Mouse (Mus musculus): Measurements from ENCODE around the gene Axin2. TPM values are rescaled to one million over a fixed set of nuclear protein-coding genes. Genes with fewer than 3 reads are reported as not detected.
A peak's percentile ranks its signal among the peaks of the same experiment; 100 is the strongest.

Gene Axin2
- polyA plus RNA-seq, 1 experiment from 2014 or later = 7.2 TPM

DNA sequence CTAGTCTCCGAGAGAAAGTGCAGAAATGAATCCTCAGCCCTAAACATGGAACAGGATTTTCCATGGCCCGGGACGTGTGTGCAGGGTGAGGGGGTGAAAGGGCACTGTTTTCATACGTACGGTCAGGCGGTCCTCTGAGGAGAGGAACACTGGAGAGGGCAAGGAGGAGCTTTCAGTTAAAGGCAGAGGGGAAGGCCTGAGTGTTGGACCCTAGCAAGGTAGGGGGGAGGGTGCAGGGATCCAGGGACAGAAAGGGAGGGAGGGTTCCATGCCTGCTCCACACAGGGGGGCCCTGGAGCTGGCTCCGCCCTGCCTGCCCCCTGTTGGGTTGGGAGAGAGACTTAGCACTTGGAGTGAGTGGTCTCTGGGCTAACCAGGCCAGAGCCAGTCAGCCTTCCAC lies 28.4 kb downstream of the Axin2 start:
- H3K9me3 ChIP-seq (ENCODE audit: control insufficient read depth, low read length) = no peaks in the 10 kb centered on the region
- H3K27me3 ChIP-seq (replicated peaks; ENCODE audit: control insufficient read depth, insufficient read depth, low read length) = no peaks in the 10 kb centered on the region
- H3K4me3 ChIP-seq (ENCODE audit: low read length) = no peak overlapping the region
- H3K4me2 ChIP-seq (ENCODE audit: low read length) = no peak overlapping the region
- H3K9ac ChIP-seq (ENCODE audit: low read depth, low read length) = 0 out of 2 replicates have a peak overlapping the region, but pooled peaks have one; percentile 2
- H3K27ac ChIP-seq (ENCODE audit: low read depth, low read length) = peak overlapping the region; percentile 66
- H3K4me1 ChIP-seq (ENCODE audit: control insufficient read depth, insufficient read depth, low read depth, low read length) = peaks cover 16% of the 10 kb centered on the region
- peaks cover 34% of the 10 kb centered on the region for H3K36me3 ChIP-seq (ENCODE audit: control insufficient read depth, insufficient read depth, low read length)
- ATAC-seq = peak; percentile 49
- WGBS = 71% methylated on average over 7 of the region's 7 CpGs

DNA sequence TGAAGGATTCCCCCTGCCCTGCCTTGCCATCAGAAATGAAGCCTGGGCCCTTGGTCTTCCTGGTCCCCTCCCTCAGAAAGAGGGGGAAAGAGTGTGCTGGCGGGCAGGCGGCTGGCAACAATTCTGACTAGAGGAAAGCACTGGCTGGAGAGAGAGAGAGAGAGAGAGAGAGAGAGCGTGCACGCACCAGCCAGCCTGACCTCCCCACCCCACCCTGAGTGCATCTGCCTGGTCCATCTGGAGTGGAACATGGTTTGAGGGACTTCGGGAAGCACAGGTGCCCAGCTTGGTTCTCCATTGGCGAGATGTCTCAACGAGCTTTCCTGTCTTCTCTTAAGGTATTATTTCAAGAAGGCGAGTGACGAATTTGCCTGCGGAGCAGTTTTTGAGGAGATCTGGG lies 28.8 kb downstream of the Axin2 start:
- WGBS = 71% methylated on average over 10 of the region's 10 CpGs
- peaks cover 16% of the 10 kb centered on the region for H3K4me1 ChIP-seq (ENCODE audit: control insufficient read depth, insufficient read depth, low read depth, low read length)
- no peaks in the 10 kb centered on the region for H3K9me3 ChIP-seq (ENCODE audit: control insufficient read depth, low read length)
- no peaks in the 10 kb centered on the region for H3K27me3 ChIP-seq (replicated peaks; ENCODE audit: control insufficient read depth, insufficient read depth, low read length)
- H3K4me2 ChIP-seq (ENCODE audit: low read length) = no peak overlapping the region
- H3K4me3 ChIP-seq (ENCODE audit: low read length) = no peak overlapping the region
- H3K9ac ChIP-seq (ENCODE audit: low read depth, low read length) = no peak overlapping the region
- peak overlapping the region; percentile 66 for H3K27ac ChIP-seq (ENCODE audit: low read depth, low read length)
- peak; percentile 53 for ATAC-seq
- peaks cover 30% of the 10 kb centered on the region for H3K36me3 ChIP-seq (ENCODE audit: control insufficient read depth, insufficient read depth, low read length)

DNA sequence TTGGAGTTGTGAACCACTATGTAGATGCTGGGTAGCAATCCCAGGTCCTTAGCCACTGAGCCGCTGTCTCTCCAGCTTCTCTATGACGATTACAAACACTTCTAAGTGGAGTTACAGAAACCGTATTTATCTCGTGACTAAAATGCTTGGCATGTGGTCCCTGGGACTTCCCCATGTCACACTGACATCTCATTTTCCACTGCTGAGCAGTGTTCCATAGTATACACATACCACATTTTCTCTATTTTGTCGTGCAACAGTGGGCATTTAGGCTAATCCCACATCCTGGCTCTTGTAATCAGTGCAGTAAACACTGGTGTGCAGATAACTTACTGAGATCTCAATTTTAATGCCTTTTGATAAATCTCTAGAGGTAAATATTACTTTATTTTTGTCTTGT lies 32.2 kb downstream of the Axin2 start:
- H3K36me3 ChIP-seq (ENCODE audit: control insufficient read depth, insufficient read depth, low read length) = peaks cover 4% of the 10 kb centered on the region

DNA sequence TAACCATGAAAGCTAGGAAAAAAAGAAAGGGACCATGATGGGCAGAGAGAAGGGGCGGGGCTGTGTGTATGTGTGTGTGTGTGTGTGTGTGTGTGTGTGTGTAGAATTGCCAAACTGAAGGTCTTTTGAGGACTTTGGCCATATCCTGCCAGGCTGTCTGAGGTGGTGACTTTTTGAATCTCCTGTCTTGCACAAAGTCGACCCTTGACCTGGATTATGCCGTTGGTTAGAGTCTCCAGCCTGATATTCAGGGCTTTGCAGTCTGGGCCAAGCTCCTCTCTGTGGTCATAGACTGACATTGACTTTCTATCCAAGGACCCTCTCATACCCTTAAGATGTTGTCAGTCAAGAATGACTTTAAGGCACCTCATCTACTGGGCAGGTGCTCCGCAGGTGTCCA lies 35.8 kb downstream of the Axin2 start:
- H3K27me3 ChIP-seq (replicated peaks; ENCODE audit: control insufficient read depth, insufficient read depth, low read length) = no peaks in the 10 kb centered on the region
- WGBS = 88% methylated on average over 4 of the region's 4 CpGs
- ATAC-seq = no peak

More for the DNA sequence above, 32.2 kb downstream of the Axin2 start:
- 72% methylated on average over 5 of the region's 5 CpGs for WGBS
- Histone ChIP-seq H3K4me1 (ENCODE audit: control insufficient read depth, insufficient read depth, low read depth, low read length) (peaks cover 14% of the 10 kb centered on the region), H3K4me3 (ENCODE audit: low read length) (no peak overlapping the region), H3K4me2 (ENCODE audit: low read length) (no peak overlapping the region), H3K9ac (ENCODE audit: low read depth, low read length) (no peak overlapping the region), H3K27ac (ENCODE audit: low read depth, low read length) (no peak overlapping the region), H3K9me3 (ENCODE audit: control insufficient read depth, low read length) (no peaks in the 10 kb centered on the region; the same call in 1 of the 2 replicates), H3K27me3 (replicated peaks; ENCODE audit: control insufficient read depth, insufficient read depth, low read length) (no peaks in the 10 kb centered on the region)
- no peak for ATAC-seq

DNA sequence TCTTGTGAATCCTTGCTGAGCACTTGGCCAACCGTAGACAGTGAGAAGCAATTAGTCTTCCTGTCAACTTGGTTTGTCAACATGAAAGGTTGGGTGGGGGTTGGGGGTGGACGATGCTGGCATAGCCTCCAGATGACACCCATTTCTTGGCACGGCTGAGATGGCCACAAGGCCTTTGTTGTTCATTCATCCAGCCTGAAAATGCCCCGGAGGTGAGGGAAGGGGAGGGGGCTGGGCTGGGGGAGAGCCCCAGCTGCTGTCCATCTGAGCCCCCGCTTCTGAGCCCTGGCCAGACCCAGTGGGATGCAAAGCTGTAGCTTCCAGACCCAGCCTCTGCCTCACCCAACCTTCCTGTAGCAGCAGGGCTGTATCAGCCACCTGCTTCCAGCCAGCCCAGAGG lies 38.2 kb downstream of the Axin2 start:
- H3K27me3 ChIP-seq (replicated peaks; ENCODE audit: control insufficient read depth, insufficient read depth, low read length) = no peaks in the 10 kb centered on the region
- no peak overlapping the region for H3K27ac ChIP-seq (ENCODE audit: low read depth, low read length)
- H3K9ac ChIP-seq (ENCODE audit: low read depth, low read length) = no peak overlapping the region
- peak; percentile 88 for ATAC-seq
- H3K9me3 ChIP-seq (ENCODE audit: control insufficient read depth, low read length) = no peaks in the 10 kb centered on the region; the same call in 1 of the 2 replicates
- no peaks in the 10 kb centered on the region for H3K36me3 ChIP-seq (ENCODE audit: control insufficient read depth, insufficient read depth, low read length)
- peaks cover 8% of the 10 kb centered on the region; the same call in 1 of the 2 replicates for H3K4me1 ChIP-seq (ENCODE audit: control insufficient read depth, insufficient read depth, low read depth, low read length)
- WGBS = 14% methylated on average over 5 of the region's 5 CpGs
- H3K4me3 ChIP-seq (ENCODE audit: low read length) = no peak overlapping the region
- no peak overlapping the region for H3K4me2 ChIP-seq (ENCODE audit: low read length)

More for the DNA sequence above, 35.8 kb downstream of the Axin2 start:
- no peaks in the 10 kb centered on the region; the same call in 1 of the 2 replicates for H3K9me3 ChIP-seq (ENCODE audit: control insufficient read depth, low read length)
- no peaks in the 10 kb centered on the region; the same call in 1 of the 2 replicates for H3K36me3 ChIP-seq (ENCODE audit: control insufficient read depth, insufficient read depth, low read length)
- peaks cover 4% of the 10 kb centered on the region; the same call in 1 of the 2 replicates for H3K4me1 ChIP-seq (ENCODE audit: control insufficient read depth, insufficient read depth, low read depth, low read length)
- no peak overlapping the region for H3K9ac ChIP-seq (ENCODE audit: low read depth, low read length)
- H3K27ac ChIP-seq (ENCODE audit: low read depth, low read length) = no peak overlapping the region
- H3K4me2 ChIP-seq (ENCODE audit: low read length) = no peak overlapping the region
- H3K4me3 ChIP-seq (ENCODE audit: low read length) = no peak overlapping the region

DNA sequence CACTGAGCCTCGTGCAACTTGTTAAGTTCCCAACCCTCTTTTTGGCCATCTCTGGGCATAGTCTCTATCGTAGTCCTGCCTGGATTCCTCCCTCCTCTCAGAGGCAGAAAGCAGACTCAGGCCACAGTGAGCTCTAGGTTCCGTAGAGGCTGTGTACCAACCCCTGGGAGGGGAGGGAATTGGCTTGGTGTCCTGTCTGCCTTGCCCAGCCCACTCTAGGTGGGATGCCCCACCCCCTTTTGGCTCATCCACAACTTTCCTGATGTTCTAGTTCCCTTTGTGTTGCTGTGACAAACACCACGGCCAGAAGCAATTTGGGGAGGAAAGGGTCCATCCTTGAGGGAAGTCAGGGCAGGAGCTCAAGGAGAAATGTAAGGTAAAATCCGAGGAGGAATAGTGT lies 39.0 kb downstream of the Axin2 start:
- Histone ChIP-seq H3K27ac (ENCODE audit: low read depth, low read length) (0 out of 2 replicates have a peak overlapping the region, but pooled peaks have one; percentile 18), H3K36me3 (ENCODE audit: control insufficient read depth, insufficient read depth, low read length) (no peaks in the 10 kb centered on the region), H3K9me3 (ENCODE audit: control insufficient read depth, low read length) (no peaks in the 10 kb centered on the region; the same call in 1 of the 2 replicates), H3K4me2 (ENCODE audit: low read length) (no peak overlapping the region), H3K4me1 (ENCODE audit: control insufficient read depth, insufficient read depth, low read depth, low read length) (peaks cover 8% of the 10 kb centered on the region; the same call in 1 of the 2 replicates), H3K27me3 (replicated peaks; ENCODE audit: control insufficient read depth, insufficient read depth, low read length) (no peaks in the 10 kb centered on the region), H3K9ac (ENCODE audit: low read depth, low read length) (no peak overlapping the region), H3K4me3 (ENCODE audit: low read length) (no peak overlapping the region)
- ATAC-seq = peak; percentile 48
- 27% methylated on average over 5 of the region's 5 CpGs for WGBS

DNA sequence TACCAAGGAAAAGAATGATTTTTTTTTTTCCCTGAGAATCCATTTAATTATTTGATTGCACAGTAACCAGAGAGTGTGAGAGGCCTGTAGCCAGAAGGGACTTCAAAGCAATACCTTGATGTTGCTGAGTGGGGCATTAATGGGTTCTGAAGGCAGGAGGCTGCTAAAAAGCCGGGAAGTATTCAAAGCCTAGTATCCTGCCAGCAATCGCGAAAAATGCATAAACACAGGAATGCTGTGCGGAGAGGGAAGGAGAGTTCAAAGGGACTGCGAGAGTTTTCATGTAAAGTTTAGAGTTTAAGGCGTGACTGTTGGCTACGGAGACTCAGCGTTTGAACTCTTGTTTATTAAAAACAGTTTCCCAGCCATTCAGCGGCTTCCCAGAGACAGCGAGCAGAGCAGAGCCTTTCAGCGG lies 41.5 kb downstream of the Axin2 start:
- 5% methylated on average over 11 of the region's 11 CpGs for WGBS
- H3K4me1 ChIP-seq (ENCODE audit: control insufficient read depth, insufficient read depth, low read depth, low read length) = peaks cover 8% of the 10 kb centered on the region; the same call in 1 of the 2 replicates
- H3K27ac ChIP-seq (ENCODE audit: low read depth, low read length) = no peak overlapping the region
- ATAC-seq = no peak
- no peaks in the 10 kb centered on the region for H3K27me3 ChIP-seq (replicated peaks; ENCODE audit: control insufficient read depth, insufficient read depth, low read length)
- no peak overlapping the region for H3K4me3 ChIP-seq (ENCODE audit: low read length)
- H3K4me2 ChIP-seq (ENCODE audit: low read length) = peak overlapping the region; percentile 3; the same call in 1 of the 2 replicates
- H3K9ac ChIP-seq (ENCODE audit: low read depth, low read length) = no peak overlapping the region
- H3K36me3 ChIP-seq (ENCODE audit: control insufficient read depth, insufficient read depth, low read length) = no peaks in the 10 kb centered on the region
- H3K9me3 ChIP-seq (ENCODE audit: control insufficient read depth, low read length) = no peaks in the 10 kb centered on the region

DNA sequence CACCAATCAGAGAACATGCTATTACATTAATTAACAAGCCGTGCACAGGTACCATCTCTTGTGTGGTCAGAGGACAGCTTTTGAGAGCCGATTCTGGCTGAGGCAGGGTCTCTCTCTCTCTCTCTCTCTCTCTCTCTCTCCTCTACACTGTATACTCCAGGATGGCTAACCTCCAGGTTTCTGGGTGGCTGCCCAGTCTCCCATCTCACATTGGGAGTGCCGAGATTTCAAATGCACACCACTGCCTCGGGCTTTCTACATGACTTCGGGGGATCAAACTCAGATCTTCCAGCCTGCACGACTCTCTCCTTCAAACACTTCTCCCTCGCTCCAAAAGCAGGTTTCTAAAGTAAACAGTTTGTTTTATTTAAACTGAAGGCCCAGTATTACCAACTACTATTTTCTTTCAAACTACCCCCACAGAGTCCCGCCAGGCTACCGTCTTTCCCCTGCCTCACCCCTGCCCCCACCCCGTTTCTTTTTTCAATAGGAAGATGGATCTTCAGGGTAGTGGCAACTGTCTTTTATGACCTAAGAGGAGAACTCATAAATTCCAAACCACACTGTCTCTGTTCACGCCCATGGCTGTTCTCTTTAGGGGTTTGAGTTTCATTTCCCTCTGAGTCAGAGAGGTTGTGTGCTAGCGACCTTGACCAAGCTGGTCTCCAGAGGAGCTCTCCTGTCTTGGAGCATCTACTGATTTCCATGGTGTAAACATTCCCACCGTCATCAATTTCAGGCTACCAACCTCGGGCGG lies 43.5 kb downstream of the Axin2 start:
- WGBS = 70% methylated on average over 15 of the region's 15 CpGs
- no peak overlapping the region for H3K27ac ChIP-seq (ENCODE audit: low read depth, low read length)
- H3K4me1 ChIP-seq (ENCODE audit: control insufficient read depth, insufficient read depth, low read depth, low read length) = peaks cover 8% of the 10 kb centered on the region; the same call in 1 of the 2 replicates
- H3K36me3 ChIP-seq (ENCODE audit: control insufficient read depth, insufficient read depth, low read length) = no peaks in the 10 kb centered on the region
- no peak overlapping the region for H3K4me3 ChIP-seq (ENCODE audit: low read length)
- no peak overlapping the region for H3K4me2 ChIP-seq (ENCODE audit: low read length)
- H3K27me3 ChIP-seq (replicated peaks; ENCODE audit: control insufficient read depth, insufficient read depth, low read length) = no peaks in the 10 kb centered on the region
- no peaks in the 10 kb centered on the region for H3K9me3 ChIP-seq (ENCODE audit: control insufficient read depth, low read length)
- H3K9ac ChIP-seq (ENCODE audit: low read depth, low read length) = no peak overlapping the region
- no peak for ATAC-seq

DNA sequence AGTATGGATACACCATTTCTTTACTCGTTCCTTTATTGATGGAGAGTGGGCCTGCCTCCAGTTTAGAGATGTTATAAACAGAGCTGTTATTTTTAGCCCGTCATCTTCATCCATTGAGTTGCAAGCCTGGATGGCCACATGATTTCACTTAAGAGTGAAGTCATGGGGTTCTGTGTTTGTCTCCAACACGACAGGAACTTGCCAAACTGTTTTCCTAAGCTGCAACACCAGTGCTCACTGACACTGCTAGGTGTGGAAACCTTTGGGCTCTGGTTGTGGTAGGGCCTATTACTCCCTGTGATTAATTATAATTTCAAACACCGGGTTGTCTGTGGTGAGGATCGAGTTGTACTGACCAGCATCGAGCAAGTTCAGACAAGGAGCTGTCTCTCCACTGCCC lies 45.6 kb downstream of the Axin2 start:
- no peaks in the 10 kb centered on the region for H3K36me3 ChIP-seq (ENCODE audit: control insufficient read depth, insufficient read depth, low read length)
- H3K9me3 ChIP-seq (ENCODE audit: control insufficient read depth, low read length) = no peaks in the 10 kb centered on the region
- ATAC-seq = no peak
- H3K9ac ChIP-seq (ENCODE audit: low read depth, low read length) = no peak overlapping the region
- H3K4me1 ChIP-seq (ENCODE audit: control insufficient read depth, insufficient read depth, low read depth, low read length) = peaks cover 4% of the 10 kb centered on the region; the same call in 1 of the 2 replicates
- no peaks in the 10 kb centered on the region for H3K27me3 ChIP-seq (replicated peaks; ENCODE audit: control insufficient read depth, insufficient read depth, low read length)
- WGBS = 73% methylated on average over 6 of the region's 6 CpGs
- no peak overlapping the region for H3K4me2 ChIP-seq (ENCODE audit: low read length)
- H3K27ac ChIP-seq (ENCODE audit: low read depth, low read length) = no peak overlapping the region
- no peak overlapping the region for H3K4me3 ChIP-seq (ENCODE audit: low read length)
